Mouse (Mus musculus) lung, postnatal 14 days (tissue): ENCODE results near the gene Zfp579.
A peak's percentile ranks its signal among the peaks of the same experiment; 100 is the strongest.
"Not testable (repeated sequence)": the region's sequence is repeated elsewhere in the genome, so short reads cannot be mapped to it uniquely, and the experiment has no call there.

Experiments
- DNase-seq: peaks from one replicate; pipeline ENCODE4 v3.0.0; 2021

Zfp579 gene

DNA sequence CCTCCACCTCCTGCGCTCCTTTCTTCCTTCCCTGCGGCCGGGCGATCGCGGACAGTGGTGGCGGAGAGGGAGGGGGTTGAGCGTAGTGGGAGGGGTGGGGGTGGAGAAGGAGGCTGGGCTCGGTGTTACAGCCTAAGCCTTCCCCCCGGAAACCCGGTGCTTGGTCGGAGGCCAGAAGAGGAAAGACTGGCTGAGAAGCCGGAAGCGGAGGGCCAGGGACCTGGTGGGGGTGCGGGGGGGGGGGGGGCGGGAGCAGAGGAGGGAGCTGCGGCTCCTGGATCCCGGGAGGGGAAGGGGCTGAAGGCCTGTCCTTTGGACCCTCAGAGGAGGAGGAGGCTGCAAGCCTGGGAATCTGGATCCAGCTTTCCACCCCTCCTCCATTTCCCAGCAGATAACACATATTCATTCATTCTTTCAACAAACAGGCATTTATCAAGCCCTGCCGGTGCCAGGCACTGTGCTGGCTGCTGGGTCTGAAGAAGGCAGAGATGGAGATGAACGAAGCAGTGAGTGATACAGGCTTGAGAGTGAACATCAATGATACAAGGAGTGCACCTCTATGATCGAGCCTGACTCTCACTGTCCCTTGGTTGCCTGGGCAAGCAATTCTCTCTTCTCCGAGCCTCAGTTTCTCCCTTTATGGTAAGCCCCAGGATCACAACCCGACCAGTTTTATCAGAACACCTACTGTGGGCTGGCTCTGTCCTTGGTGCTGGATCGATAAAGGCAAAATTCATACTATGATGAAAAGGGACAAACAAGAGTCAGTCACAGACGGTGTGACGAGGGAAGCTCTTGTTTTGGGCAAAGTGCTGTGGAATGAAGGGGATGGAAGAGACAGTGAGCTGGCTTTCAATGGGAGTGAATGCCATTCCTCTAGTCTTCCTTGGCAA, at the start of gene Zfp579:
TSS of gene Zfp579 (minus strand) at position 156 of the 893 bp plus-strand sequence.
- peak; percentile 95 for DNase-seq

DNA sequence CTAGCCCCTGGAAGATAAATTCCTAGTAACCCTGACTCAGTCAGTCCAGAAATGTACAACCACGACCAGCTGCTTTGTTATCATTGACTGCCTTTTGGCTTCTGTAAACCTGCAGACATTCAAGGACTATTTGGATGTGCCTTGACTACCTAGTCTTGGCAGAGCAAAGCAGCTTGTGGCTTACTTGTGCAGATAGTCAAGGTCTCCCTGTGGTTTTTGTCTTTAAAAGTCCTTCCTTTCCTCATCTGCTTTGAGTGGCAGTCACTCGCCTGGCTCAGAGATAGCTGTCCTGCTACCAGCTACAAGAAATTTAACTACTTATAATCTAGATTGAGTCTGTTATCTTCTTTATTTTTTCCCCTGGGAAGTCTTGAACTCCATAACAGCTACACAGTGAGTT, 49.0 kb upstream of the Zfp579 start:
- no peak for DNase-seq

DNA sequence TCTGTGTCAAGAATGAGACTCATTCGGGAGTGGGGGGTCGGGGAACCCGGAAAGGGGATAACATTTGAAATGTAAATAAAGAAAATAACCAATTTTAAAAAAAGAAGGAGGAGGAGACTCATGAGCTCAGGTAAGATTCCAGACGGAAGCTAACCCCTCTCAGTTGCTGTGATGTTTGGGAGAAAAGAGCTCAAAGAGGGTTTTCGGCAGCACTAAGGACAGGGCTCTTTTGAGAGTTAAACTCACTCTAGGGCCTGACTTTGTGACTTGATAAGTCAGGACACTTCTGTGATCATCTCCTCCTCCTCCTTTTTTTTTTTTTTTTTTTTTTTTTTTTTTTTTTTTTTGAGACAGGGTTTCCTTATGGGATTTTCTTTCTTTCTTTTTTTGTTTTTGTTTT, 43.0 kb upstream of the Zfp579 start:
- DNase-seq, result no peak

DNA sequence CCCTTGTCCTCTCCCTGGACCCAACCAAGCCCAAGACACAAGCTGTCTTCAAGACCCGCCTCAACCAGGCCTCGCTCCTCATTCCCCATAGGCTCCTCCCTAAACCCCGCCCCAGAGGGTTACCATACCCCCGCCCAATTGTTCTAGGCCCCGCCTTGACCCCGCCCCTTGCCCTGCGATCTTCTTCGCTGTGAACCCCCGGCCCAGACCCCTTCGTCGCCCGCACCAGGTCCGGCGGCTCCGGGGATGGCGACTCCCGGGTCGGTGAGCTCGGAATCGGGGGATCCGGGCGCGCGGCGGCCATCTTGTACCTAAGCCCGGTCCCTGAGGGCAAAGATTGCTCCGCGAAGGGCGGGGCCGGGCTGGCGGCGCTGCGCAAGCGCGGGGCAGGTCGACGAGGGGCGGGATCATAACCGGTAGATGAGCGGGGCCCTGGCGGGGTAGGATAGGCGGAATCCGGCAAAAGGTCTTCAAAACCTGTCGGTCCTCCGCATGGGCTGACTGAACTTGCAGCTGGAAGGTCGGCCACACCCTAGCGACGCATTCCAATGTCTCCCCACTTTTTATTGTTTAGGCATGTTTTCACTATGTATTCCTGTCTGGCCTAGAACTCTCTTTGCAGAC, 42.3 kb upstream of the Zfp579 start, which contains the start of gene Zfp784:
TSS of gene Zfp784 (minus strand) at position 338 of the 624 bp plus-strand sequence.
- DNase-seq, result peak; percentile 92

DNA sequence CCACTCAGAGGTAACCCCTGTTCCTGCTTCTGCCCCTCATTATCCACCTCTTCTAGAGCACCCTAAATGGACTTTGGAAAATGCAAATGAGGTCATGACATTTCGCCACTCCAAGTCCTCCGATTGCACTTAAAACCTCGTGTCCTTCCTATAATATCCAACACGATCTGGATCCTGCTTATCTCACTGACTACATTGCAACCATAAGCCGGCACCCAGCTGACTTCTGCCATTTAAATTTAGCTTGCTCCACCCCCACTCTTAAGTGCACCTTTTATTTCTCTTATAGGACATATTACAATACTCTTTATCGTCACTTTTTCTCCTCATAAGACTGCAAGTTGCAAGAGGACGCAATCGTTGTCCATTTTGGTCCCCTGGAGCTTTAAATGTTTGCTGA, 41.5 kb upstream of the Zfp579 start:
- no peak for DNase-seq

DNA sequence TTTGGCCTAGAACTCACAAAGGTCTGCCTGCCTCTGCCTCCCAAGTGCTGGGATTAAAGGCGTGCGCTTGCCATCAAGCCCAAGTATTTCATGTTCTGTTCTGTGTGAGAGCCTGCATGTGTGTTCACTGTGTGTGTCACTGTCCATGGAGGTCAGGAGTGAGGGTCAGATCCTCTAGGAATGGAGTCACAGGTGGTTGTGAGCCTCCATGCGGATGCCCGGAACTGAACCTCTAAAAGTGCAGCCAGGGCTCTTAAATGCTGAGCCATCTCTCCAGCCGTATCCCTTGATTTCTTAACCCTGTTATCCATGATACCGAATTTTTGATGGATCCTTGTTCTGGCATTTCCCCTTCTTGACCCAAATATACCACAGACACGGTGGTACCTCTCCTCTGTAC, 41.1 kb upstream of the Zfp579 start:
- no peak for DNase-seq

DNA sequence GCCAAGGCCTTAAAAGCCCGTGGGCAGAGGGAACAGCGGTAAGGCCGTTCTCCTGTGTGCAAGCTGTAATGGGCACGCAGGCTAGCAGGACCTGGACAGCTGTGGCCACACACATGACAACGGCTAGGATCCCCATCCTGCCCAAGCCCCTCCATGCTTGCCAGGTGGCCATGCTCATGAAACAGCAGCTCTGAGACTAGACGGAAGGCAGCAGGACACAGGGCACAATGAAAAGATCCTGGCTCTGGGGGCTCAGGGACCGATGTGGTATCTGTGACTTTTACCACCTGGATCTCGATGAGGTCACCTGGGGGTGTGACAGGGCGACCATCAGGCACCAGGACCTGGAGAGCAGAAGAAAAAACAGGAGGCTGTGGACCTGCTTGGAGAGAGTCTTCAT, 40.2 kb upstream of the Zfp579 start:
- no peak for DNase-seq

DNA sequence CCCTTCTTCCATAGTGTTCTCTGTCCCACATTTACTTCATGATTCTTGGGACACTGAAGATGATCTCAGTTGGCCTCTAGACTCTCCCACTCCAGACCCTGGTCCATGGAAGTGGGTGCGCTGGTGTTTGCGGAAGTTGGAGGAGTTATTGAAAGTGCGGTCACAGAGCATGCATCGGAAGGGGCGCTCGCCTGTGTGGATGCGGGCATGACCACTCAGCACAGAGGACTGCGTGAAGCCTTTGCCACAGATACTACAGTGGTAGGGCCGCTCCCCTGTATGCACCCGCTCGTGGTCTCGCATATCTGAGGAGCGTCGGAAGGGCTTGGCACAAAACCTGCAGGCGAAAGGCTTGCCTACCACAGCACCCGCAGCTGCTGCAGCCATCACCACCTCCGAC, 39.7 kb upstream of the Zfp579 start:
- no peak for DNase-seq

DNA sequence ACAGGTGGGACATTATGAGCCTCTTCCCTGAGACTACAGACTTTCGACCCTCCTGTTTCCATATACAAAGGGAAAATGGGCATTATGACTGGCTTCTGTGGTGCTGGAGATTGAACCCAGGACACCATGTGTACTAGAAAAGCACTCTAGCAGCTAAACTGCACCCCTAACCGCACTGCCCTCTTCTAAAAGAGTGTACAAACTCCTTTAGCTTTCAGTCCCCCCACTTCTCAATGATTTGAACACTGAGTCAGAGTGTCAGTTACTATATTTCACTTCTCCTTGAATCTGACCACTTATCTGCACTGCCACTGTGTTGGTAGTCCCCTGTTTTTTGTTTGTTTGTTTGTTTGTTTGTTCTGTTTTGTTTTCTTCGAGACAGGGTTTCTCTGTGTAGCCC, 37.9 kb upstream of the Zfp579 start, which contains the start of gene 4632433K11Rik:
TSS of gene 4632433K11Rik (plus strand) at position 301 of the 400 bp plus-strand sequence.
- no peak for DNase-seq

DNA sequence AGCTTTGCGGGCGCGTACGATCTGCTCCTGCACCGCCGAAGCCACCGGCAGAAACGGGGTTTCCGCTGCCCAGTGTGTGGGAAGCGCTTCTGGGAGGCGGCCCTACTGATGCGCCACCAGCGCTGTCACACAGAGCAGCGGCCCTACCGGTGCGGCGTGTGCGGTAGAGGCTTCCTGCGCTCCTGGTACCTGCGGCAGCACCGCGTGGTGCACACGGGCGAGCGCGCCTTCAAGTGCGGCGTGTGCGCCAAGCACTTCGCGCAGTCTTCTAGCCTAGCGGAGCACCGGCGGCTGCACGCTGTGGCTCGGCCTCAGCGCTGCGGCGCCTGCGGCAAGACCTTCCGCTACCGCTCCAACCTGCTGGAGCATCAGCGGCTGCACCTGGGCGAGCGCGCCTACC, 35.5 kb upstream of the Zfp579 start:
- DNase-seq, result no peak

DNA sequence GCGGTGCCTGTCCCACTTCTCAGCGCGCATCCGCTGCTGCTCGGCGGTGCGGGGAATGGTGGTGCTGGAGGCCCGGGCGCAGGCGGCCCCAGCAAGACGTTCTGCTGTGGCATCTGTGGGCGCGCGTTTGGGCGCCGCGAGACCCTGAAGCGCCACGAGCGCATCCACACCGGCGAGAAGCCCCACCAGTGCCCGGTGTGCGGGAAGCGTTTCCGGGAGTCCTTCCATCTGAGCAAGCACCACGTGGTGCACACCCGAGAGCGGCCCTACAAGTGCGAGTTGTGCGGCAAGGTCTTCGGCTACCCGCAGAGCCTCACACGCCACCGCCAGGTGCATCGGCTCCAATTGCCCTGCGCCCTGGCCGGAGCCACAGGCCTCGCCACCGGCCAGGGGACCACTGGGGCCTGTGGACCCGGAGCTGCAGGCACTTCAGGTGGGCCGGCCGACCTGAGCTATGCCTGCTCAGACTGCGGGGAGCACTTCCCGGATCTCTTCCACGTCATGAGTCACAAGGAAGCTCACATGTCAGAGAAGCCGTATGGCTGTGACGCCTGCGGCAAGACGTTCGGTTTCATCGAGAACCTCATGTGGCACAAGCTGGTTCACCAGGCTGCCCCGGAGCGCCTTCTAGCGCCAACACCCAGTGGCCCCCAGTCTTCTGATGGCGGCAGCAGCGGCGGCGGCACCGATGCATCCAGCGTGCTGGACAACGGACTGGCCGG, 34.8 kb upstream of the Zfp579 start:
- no peak for DNase-seq

DNA sequence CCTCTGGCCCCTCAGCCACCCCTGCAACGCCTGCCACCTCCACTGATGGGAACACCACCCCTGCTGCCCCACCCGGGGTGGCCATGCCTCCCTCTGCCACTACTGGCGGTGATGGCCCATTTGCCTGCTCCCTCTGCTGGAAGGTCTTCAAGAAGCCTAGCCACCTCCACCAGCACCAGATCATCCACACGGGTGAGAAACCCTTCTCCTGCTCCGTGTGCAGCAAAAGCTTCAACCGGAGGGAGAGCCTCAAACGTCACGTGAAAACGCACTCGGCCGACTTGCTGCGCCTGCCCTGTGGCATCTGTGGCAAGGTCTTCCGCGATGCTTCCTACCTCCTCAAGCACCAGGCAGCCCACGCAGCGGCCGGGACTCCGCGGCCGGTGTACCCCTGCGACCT, 34.0 kb upstream of the Zfp579 start:
- DNase-seq, result no peak

DNA sequence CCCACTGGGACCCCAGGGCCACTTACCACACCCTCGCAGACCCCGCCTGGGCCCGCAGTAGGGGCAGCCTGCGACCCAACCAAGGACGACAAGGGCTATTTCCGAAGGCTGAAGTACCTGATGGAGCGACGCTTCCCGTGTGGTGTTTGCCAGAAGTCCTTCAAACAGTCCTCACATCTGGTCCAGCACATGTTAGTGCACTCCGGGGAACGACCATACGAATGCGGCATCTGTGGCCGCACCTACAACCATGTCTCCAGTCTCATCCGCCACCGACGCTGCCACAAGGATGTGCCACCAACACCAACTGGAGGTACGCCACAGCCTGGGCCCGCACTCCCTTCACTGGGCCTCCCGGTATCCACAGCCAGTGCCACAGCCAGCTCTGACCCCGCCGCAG, 33.6 kb upstream of the Zfp579 start:
- no peak for DNase-seq

DNA sequence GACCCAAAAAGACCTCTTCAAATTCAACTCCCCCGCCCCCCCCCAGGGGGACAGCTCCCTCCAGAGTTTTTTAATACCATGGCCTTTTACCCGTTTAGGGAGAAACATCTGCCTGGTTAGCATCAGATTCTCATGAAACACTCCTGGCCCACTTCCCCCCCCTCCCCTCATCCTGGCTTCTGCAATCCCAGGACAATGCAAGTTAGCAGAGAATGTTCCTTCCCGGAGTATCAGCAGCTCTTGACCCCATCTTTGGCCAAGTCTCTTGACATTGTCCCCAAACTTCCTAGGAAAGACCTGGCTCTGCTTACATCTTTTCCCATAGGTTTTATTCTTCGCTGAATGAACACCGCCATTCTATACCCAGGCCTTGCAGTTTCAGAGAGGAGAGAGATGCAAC, 25.2 kb upstream of the Zfp579 start:
- DNase-seq, result no peak

DNA sequence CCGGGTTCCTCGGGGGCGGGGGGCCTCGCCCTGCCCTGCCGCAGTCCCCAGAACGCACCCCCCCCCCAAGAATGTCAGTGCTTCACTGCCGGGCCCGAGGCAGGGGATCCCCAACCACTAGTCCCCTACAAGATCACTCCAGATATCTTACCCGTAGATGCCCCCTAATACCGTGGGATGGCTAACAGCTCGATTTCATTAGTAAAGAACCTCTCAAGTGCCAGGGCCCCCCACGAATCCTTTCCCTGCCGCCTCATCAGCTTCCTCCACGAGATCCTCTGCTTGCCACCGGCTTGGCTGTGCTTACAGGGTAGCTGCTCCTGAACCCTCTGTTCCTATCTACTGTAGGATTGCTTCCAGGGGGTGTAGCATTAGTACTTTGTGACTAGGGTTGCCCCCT, 24.7 kb upstream of the Zfp579 start:
- peak; percentile 24 for DNase-seq

DNA sequence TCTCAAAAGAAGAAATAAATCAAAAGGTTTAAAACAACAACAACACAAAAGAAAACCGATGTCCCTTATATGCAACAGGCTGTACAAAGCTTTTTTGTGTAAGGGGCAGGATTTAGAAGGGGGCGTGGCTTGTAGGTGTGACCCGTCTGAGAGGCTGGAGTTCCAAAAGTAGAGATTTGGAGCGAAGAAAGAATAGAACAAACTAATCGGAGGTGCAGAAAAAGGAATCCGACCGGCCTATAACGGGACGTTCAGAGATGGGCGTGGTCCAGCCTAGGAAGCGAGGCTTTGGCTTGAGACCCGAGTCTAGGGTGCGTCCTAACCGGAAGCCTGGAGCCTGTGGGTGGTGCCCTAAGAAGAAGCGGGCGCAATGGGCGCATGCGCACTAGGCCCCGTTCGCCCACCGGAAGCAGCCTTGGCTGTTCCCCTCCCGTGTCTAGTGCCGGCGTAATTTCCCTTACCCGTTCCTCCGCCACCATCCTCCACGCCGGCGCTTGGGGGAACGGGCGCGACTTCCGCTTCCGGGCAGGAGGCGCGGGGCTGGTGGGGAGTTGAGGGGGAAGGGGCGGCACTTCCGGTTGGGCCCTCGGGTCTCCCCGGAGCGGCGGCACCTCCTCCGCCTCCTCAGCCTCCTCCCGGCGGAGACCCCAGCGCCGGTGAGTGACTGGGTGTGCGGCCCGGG, 24.2 kb upstream of the Zfp579 start, which contains the start of the genes Zfp865 and Ccdc106:
TSS of gene Zfp865 (plus strand) at position 377 of the 682 bp plus-strand sequence.
TSS of gene Ccdc106 (plus strand) at position 554 of the 682 bp plus-strand sequence.
- peak; percentile 99 for DNase-seq

DNA sequence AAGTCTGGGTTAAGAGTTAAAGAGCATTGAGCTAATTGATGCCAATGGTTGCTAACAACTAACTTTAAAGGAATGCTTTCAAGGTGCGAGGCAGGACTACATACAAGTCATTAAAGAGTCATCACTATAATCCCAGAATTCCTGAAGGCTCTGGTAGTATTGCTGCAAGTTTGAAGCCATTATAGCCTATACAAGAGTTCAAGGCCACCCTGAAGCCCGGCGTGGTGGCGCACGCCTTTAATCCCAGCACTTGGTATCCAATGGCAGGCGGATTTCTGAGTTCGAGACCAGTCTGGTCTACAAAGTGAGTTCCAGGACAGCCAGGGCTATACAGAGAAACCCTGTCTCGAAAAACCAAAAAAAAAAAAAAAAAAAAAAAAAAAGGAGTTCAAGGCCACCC, 23.6 kb upstream of the Zfp579 start:
- DNase-seq, result not testable (repeated sequence)

DNA sequence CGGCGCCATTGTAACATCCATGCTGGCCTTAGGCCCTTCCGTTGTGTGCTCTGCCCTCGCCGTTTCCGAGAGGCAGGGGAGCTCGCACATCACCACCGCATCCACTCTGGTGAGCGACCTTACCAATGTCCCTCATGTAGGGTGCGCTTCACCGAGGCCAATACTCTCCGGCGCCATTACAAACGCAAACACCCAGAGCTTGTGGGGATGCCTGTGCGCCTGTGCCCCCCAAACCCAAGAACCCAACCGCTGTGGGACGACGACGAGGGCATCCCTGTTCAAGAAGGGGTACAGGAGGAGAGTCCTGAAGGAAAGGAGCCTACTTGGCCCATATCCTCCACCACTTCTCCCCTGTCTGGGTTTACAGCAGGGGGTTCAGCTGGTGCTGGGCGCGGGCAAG, 22.0 kb upstream of the Zfp579 start:
- no peak for DNase-seq

DNA sequence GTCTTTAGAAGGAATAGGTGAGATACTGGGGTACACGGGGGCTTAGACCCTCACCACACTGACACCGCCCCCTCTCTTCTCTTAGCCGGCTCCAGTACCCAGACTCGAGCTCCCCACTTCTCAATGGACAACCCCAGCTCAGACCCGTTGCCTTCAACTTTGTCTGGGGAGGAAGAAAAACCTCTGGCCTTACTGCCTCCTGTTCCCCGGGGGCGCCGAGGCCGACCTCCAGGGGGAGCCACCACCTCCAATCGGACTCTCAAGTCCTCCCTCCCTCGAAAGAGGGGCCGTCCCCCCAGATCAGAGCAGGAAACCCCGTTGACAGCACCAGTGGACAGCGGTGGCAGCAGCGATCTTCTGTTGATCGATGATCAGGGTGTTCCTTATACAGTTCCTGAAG, 21.4 kb upstream of the Zfp579 start:
- no peak for DNase-seq

DNA sequence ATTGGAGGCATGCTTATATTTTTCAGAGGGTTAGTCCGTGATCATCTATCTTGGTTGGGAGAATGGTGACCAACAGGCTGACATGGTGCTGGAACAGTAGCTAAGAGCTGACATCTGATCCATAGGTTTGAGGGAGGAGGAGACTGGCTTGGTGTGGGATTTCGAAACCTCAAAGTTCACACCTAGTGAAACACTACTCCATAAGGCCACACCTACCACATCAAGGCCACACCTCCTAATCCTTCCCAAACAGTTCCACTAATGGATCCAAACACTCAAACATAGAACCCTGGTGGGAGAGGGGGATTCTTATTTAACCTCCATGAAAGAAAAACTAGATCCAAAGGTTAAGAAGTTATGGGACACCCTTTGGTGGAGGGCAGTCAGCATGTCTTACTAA, 21.0 kb upstream of the Zfp579 start:
- no peak for DNase-seq

DNA sequence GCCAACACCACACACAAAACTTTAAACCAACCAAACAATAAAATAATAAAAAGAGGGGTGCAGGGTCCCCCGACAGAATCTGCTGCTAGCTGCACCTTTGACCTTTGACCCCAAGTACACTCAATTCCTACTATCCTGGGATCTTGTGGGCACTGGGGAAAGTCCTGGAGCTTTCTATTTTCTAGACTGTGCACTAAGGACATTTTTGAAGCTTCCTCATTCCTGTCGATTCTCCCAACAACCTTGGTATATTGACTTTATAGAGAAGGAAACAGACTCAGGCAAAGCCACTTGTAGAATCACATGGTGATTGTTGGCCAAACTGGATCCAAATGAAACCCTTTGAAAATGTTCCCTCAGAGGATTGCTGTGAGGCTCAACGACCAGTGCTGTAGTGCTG, 20.1 kb upstream of the Zfp579 start:
- DNase-seq, result no peak

DNA sequence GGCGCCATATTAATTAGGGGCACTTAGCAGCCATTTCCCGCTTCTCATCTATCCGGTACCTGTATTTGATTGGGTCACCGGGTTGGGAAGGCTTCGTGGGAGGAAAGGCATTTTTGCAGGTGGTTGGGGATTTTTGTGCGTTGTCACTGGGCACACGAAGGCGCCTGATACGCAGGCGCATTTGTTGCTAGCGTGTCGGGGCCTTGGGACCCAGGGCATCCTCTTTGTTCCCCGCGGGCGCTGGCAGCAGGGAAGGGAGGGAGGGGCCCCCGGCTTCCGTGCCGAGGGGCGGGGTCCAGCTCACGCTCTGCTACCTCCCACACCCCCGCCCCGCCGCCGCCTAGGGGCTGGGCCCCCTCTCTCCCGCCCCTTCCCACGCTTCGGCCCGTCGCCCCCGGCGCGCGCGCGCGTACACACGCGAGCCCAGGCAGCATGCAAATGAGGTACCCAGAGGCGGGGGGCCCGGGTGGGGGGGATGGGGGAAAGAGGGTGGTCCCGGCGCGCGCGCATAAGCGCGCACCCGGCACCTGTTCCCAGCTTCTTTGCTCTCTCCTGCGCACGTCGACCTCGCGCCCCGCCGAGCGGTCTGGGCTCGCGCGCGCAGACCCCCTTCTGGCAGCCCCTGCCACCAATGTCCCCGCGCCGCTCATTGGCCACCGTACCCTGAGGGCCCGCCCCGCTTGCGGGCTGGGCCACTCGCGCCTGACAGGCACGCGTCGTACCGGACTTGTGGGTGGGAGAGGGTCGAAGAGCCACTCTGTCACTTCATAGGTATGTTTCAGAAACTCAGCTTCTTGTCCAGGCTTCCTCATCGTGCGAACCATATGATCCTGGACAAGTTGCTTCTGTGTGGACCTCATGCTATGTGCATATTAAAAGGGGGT, 19.4 kb upstream of the Zfp579 start, which contains the start of gene Gm44973:
TSS of gene Gm44973 (plus strand) at position 379 of the 884 bp plus-strand sequence.
- peak; percentile 96 for DNase-seq
